Mouse (Mus musculus): ENCODE data around the gene Zswim8. TPM values are rescaled to one million over a fixed set of nuclear protein-coding genes. Genes with fewer than 3 reads are reported as not detected.

Zswim8 gene
- polyA plus RNA-seq, 1 experiment from 2014 or later, result 28.3 TPM

- ATAC-seq (ENCODE audit: low FRiP score, low TSS enrichment), result no peak
- Histone ChIP-seq H3K4me1 (ENCODE audit: insufficient read depth, low read length) (0 out of 2 replicates have a peak, but pooled peaks cover 4% of the 10 kb centered on the region), H3K4me3 (ENCODE audit: low read length) (no peak overlapping the region)
Measured at GRCm38 (mm10) chr14:20667469-20667868, 39.9 kb upstream of the Zswim8 start.

GRCm38 (mm10) chr14:20668154-20668810 is 39.1 kb upstream of the Zswim8 start, which contains the start of gene Synpo2l:
Gene Synpo2l (minus strand): TSS chr14:20668354.
- Histone ChIP-seq H3K36me3 (ENCODE audit: insufficient read depth, low read length) (no peaks in the 10 kb centered on the region), H3K4me2 (replicated peaks; ENCODE audit: low read depth, low read length) (no peak within 1 kb of the TSS), H3K27ac (ENCODE audit: low read length) (no peak within 1 kb of the TSS), H3K27me3 (ENCODE audit: insufficient read depth, low read length) (no peaks in the 10 kb centered on the region; the same call in 1 of the 2 replicates), H3K9me3 (ENCODE audit: low read length) (no peaks in the 10 kb centered on the region), H3K9ac (replicated peaks; ENCODE audit: low read length) (0 out of 2 replicates have a peak within 1 kb of the TSS, but pooled peaks have one; percentile 16), H3K4me1 (ENCODE audit: insufficient read depth, low read length) (0 out of 2 replicates have a peak, but pooled peaks cover 4% of the 10 kb centered on the region), H3K4me3 (ENCODE audit: low read length) (no peak within 1 kb of the TSS)
- ATAC-seq (ENCODE audit: low FRiP score, low TSS enrichment), result no peak
- WGBS, result 80% methylated on average over 8 of the region's 8 CpGs

More at GRCm38 (mm10) chr14:20667469-20667868, 39.9 kb upstream of the Zswim8 start:
- H3K9ac ChIP-seq (replicated peaks; ENCODE audit: low read length), result no peak overlapping the region
- no peaks in the 10 kb centered on the region; the same call in 1 of the 2 replicates for H3K27me3 ChIP-seq (ENCODE audit: insufficient read depth, low read length)
- H3K9me3 ChIP-seq (ENCODE audit: low read length), result no peaks in the 10 kb centered on the region
- no peak overlapping the region for H3K4me2 ChIP-seq (replicated peaks; ENCODE audit: low read depth, low read length)
- 67% methylated on average over 1 of the region's 1 CpGs for WGBS
- H3K27ac ChIP-seq (ENCODE audit: low read length), result no peak overlapping the region
- no peaks in the 10 kb centered on the region for H3K36me3 ChIP-seq (ENCODE audit: insufficient read depth, low read length)

GRCm38 (mm10) chr14:20672990-20673389 is 34.4 kb upstream of the Zswim8 start:
- Histone ChIP-seq H3K27me3 (ENCODE audit: insufficient read depth, low read length) (no peaks in the 10 kb centered on the region; the same call in 1 of the 2 replicates), H3K4me1 (ENCODE audit: insufficient read depth, low read length) (peaks cover 9% of the 10 kb centered on the region; the same call in 1 of the 2 replicates), H3K36me3 (ENCODE audit: insufficient read depth, low read length) (peaks cover 21% of the 10 kb centered on the region), H3K9me3 (ENCODE audit: low read length) (no peaks in the 10 kb centered on the region), H3K27ac (ENCODE audit: low read length) (no peak overlapping the region), H3K4me3 (ENCODE audit: low read length) (no peak overlapping the region), H3K9ac (replicated peaks; ENCODE audit: low read length) (no peak overlapping the region), H3K4me2 (replicated peaks; ENCODE audit: low read depth, low read length) (0 out of 2 replicates have a peak overlapping the region, but pooled peaks have one; percentile 77)
- ATAC-seq (ENCODE audit: low FRiP score, low TSS enrichment), result no peak
- 89% methylated on average over 2 of the region's 2 CpGs for WGBS

GRCm38 (mm10) chr14:20673735-20674063 is 33.7 kb upstream of the Zswim8 start:
- Histone ChIP-seq H3K27me3 (ENCODE audit: insufficient read depth, low read length) (no peaks in the 10 kb centered on the region; the same call in 1 of the 2 replicates), H3K4me3 (ENCODE audit: low read length) (peak overlapping the region; percentile 87), H3K36me3 (ENCODE audit: insufficient read depth, low read length) (peaks cover 28% of the 10 kb centered on the region), H3K27ac (ENCODE audit: low read length) (peak overlapping the region; percentile 97), H3K9me3 (ENCODE audit: low read length) (no peaks in the 10 kb centered on the region), H3K4me2 (replicated peaks; ENCODE audit: low read depth, low read length) (peak overlapping the region; percentile 77), H3K9ac (replicated peaks; ENCODE audit: low read length) (peak overlapping the region; percentile 70), H3K4me1 (ENCODE audit: insufficient read depth, low read length) (peaks cover 9% of the 10 kb centered on the region; the same call in 1 of the 2 replicates)
- ATAC-seq (ENCODE audit: low FRiP score, low TSS enrichment), result peak; percentile 47
- WGBS, result 11% methylated on average over 13 of the region's 13 CpGs

- peak within 1 kb of the TSS; percentile 97 for H3K27ac ChIP-seq (ENCODE audit: low read length)
- no peaks in the 10 kb centered on the region; the same call in 1 of the 2 replicates for H3K27me3 ChIP-seq (ENCODE audit: insufficient read depth, low read length)
- H3K9me3 ChIP-seq (ENCODE audit: low read length), result no peaks in the 10 kb centered on the region
- peak within 1 kb of the TSS; percentile 93 for H3K9ac ChIP-seq (replicated peaks; ENCODE audit: low read length)
- peak within 1 kb of the TSS; percentile 87 for H3K4me3 ChIP-seq (ENCODE audit: low read length)
- H3K4me1 ChIP-seq (ENCODE audit: insufficient read depth, low read length), result peaks cover 9% of the 10 kb centered on the region; the same call in 1 of the 2 replicates
- peak; percentile 96 for ATAC-seq (ENCODE audit: low FRiP score, low TSS enrichment)
- H3K4me2 ChIP-seq (replicated peaks; ENCODE audit: low read depth, low read length), result peak within 1 kb of the TSS; percentile 77
- H3K36me3 ChIP-seq (ENCODE audit: insufficient read depth, low read length), result peaks cover 34% of the 10 kb centered on the region
- 2% methylated on average over 43 of the region's 43 CpGs for WGBS
Measured at GRCm38 (mm10) chr14:20674064-20674833, 33.1 kb upstream of the Zswim8 start, which contains the start of gene Sec24c. Gene Sec24c (plus strand): TSS chr14:20674308.

- WGBS, result 97% methylated on average over 4 of the region's 4 CpGs
- Histone ChIP-seq H3K4me3 (ENCODE audit: low read length) (no peak overlapping the region), H3K27me3 (ENCODE audit: insufficient read depth, low read length) (no peaks in the 10 kb centered on the region), H3K27ac (ENCODE audit: low read length) (no peak overlapping the region), H3K9me3 (ENCODE audit: low read length) (no peaks in the 10 kb centered on the region), H3K4me1 (ENCODE audit: insufficient read depth, low read length) (peaks cover 9% of the 10 kb centered on the region; the same call in 1 of the 2 replicates), H3K9ac (replicated peaks; ENCODE audit: low read length) (no peak overlapping the region), H3K4me2 (replicated peaks; ENCODE audit: low read depth, low read length) (no peak overlapping the region), H3K36me3 (ENCODE audit: insufficient read depth, low read length) (peaks cover 68% of the 10 kb centered on the region)
- ATAC-seq (ENCODE audit: low FRiP score, low TSS enrichment), result no peak
Measured at GRCm38 (mm10) chr14:20677906-20678305, 29.4 kb upstream of the Zswim8 start.

GRCm38 (mm10) chr14:20681742-20682141 is 25.6 kb upstream of the Zswim8 start:
- H3K9me3 ChIP-seq (ENCODE audit: low read length), result no peaks in the 10 kb centered on the region
- H3K27me3 ChIP-seq (ENCODE audit: insufficient read depth, low read length), result no peaks in the 10 kb centered on the region
- H3K4me2 ChIP-seq (replicated peaks; ENCODE audit: low read depth, low read length), result no peak overlapping the region
- WGBS, result 96% methylated on average over 2 of the region's 2 CpGs
- peaks cover 96% of the 10 kb centered on the region for H3K36me3 ChIP-seq (ENCODE audit: insufficient read depth, low read length)
- no peak overlapping the region for H3K4me3 ChIP-seq (ENCODE audit: low read length)
- ATAC-seq (ENCODE audit: low FRiP score, low TSS enrichment), result no peak
- H3K4me1 ChIP-seq (ENCODE audit: insufficient read depth, low read length), result no peaks in the 10 kb centered on the region
- H3K27ac ChIP-seq (ENCODE audit: low read length), result no peak overlapping the region
- H3K9ac ChIP-seq (replicated peaks; ENCODE audit: low read length), result no peak overlapping the region

GRCm38 (mm10) chr14:20682498-20682897 is 24.9 kb upstream of the Zswim8 start:
- ATAC-seq (ENCODE audit: low FRiP score, low TSS enrichment), result no peak; the same call in 1 of the 2 replicates
- WGBS, result 48% methylated on average over 3 of the region's 3 CpGs
- peaks cover 96% of the 10 kb centered on the region for H3K36me3 ChIP-seq (ENCODE audit: insufficient read depth, low read length)
- no peak overlapping the region for H3K27ac ChIP-seq (ENCODE audit: low read length)
- no peak overlapping the region for H3K4me3 ChIP-seq (ENCODE audit: low read length)
- H3K27me3 ChIP-seq (ENCODE audit: insufficient read depth, low read length), result no peaks in the 10 kb centered on the region
- no peak overlapping the region for H3K9ac ChIP-seq (replicated peaks; ENCODE audit: low read length)
- no peaks in the 10 kb centered on the region for H3K9me3 ChIP-seq (ENCODE audit: low read length)
- H3K4me1 ChIP-seq (ENCODE audit: insufficient read depth, low read length), result no peaks in the 10 kb centered on the region
- H3K4me2 ChIP-seq (replicated peaks; ENCODE audit: low read depth, low read length), result no peak overlapping the region

GRCm38 (mm10) chr14:20686576-20686975 is 20.8 kb upstream of the Zswim8 start:
- Histone ChIP-seq H3K36me3 (ENCODE audit: insufficient read depth, low read length) (peaks cover 94% of the 10 kb centered on the region), H3K4me1 (ENCODE audit: insufficient read depth, low read length) (no peaks in the 10 kb centered on the region)

More at GRCm38 (mm10) chr14:20686576-20686975, 20.8 kb upstream of the Zswim8 start:
- no peak overlapping the region for H3K4me3 ChIP-seq (ENCODE audit: low read length)
- H3K27me3 ChIP-seq (ENCODE audit: insufficient read depth, low read length), result no peaks in the 10 kb centered on the region
- no peak overlapping the region for H3K9ac ChIP-seq (replicated peaks; ENCODE audit: low read length)
- H3K27ac ChIP-seq (ENCODE audit: low read length), result no peak overlapping the region
- H3K4me2 ChIP-seq (replicated peaks; ENCODE audit: low read depth, low read length), result no peak overlapping the region
- WGBS, result 96% methylated on average over 3 of the region's 3 CpGs
- H3K9me3 ChIP-seq (ENCODE audit: low read length), result no peaks in the 10 kb centered on the region
- ATAC-seq (ENCODE audit: low FRiP score, low TSS enrichment), result no peak

All from kidney, embryonic 16.5 days (tissue).